Mouse (Mus musculus) kidney, postnatal 25 days (tissue): ENCODE results near the gene Nfyb.
A peak's percentile ranks its signal among the peaks of the same experiment; 100 is the strongest.

ENCODE experiments used
- DNase-seq, 2 experiments: peaks; one replicate each; pipeline ENCODE4 v3.0.0; 2021; ENCODE audit warnings: mixed read lengths in 2 of 2

Gene Nfyb

GRCm38 (mm10) chr10:82778791-82779549 lies 15.0 kb upstream of the Nfyb start:
- DNase-seq, result no peak

- DNase-seq, result peak; percentile 73 to 83
Measured at GRCm38 (mm10) chr10:82777886-82778285, 13.9 kb upstream of the Nfyb start.

- no peak for DNase-seq
Measured at GRCm38 (mm10) chr10:82777075-82777474, 13.1 kb upstream of the Nfyb start.

GRCm38 (mm10) chr10:82774841-82775240 lies 10.9 kb upstream of the Nfyb start:
- no peak for DNase-seq

- no peak for DNase-seq
Measured at GRCm38 (mm10) chr10:82771595-82772170, 7.7 kb upstream of the Nfyb start.

GRCm38 (mm10) chr10:82770713-82771112 lies 6.8 kb upstream of the Nfyb start:
- DNase-seq, result no peak

GRCm38 (mm10) chr10:82768901-82769300 lies 5.0 kb upstream of the Nfyb start:
- DNase-seq, result peak in 1 of 2 experiments; percentile 41

- peak; percentile 29 to 59 for DNase-seq
Measured at GRCm38 (mm10) chr10:82762756-82763681, 925 bp downstream of the Nfyb start.

- DNase-seq, result peak in 1 of 2 experiments; percentile 40
Measured at GRCm38 (mm10) chr10:82761037-82761811, 2.7 kb downstream of the Nfyb start.

GRCm38 (mm10) chr10:82759706-82760105 lies 4.2 kb downstream of the Nfyb start:
- no peak for DNase-seq

GRCm38 (mm10) chr10:82758878-82759277 lies 5.1 kb downstream of the Nfyb start:
- DNase-seq, result no peak

GRCm38 (mm10) chr10:82758368-82758767 lies 5.6 kb downstream of the Nfyb start:
- DNase-seq, result no peak

GRCm38 (mm10) chr10:82757341-82757740 lies 6.6 kb downstream of the Nfyb start:
- DNase-seq, result no peak

- DNase-seq, result no peak
Measured at GRCm38 (mm10) chr10:82756466-82756865, 7.5 kb downstream of the Nfyb start.

- DNase-seq, result no peak
Measured at GRCm38 (mm10) chr10:82755213-82755890, 8.6 kb downstream of the Nfyb start.

GRCm38 (mm10) chr10:82754642-82755041 lies 9.3 kb downstream of the Nfyb start:
- no peak for DNase-seq

GRCm38 (mm10) chr10:82752921-82753320 lies 11.0 kb downstream of the Nfyb start:
- no peak for DNase-seq

- no peak for DNase-seq
Measured at GRCm38 (mm10) chr10:82750778-82751177, 13.2 kb downstream of the Nfyb start.

- no peak for DNase-seq
Measured at GRCm38 (mm10) chr10:82746988-82747850, 16.7 kb downstream of the Nfyb start.

- no peak for DNase-seq
Measured at GRCm38 (mm10) chr10:82745301-82745700, 18.6 kb downstream of the Nfyb start.

- no peak for DNase-seq
Measured at GRCm38 (mm10) chr10:82744296-82744695, 19.6 kb downstream of the Nfyb start.
